Mouse (Mus musculus) 416B (cell line): ENCODE measurements around the gene Psmb11.

Experiments
- DNase-seq: peaks from one replicate; pipeline ENCODE4 v3.0.0; 2011; ENCODE audit warnings: low read depth

Psmb11 gene

DNA sequence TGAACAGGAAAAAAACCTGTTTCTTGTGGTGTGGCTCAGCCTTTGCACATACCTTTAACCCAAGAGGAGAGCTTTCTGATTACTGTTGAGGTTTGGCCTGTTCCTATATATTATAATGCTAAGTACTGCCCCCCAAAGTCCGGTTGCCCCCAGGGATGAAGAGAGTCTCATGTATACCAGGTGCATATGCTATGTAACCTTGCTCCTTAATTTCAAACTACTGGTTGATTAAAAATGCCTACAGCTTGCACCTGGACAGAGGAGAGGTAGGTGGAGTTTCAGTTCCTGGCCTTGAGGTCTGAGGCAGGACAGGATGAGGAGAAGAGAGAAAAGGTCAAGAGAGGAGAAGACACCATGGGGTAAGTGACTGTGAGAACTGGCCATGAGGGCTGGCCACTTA lies at the start of gene Psmb11:
Gene Psmb11 (plus strand): TSS at position 301 of the 400 bp plus-strand sequence.
- DNase-seq: no peak

DNA sequence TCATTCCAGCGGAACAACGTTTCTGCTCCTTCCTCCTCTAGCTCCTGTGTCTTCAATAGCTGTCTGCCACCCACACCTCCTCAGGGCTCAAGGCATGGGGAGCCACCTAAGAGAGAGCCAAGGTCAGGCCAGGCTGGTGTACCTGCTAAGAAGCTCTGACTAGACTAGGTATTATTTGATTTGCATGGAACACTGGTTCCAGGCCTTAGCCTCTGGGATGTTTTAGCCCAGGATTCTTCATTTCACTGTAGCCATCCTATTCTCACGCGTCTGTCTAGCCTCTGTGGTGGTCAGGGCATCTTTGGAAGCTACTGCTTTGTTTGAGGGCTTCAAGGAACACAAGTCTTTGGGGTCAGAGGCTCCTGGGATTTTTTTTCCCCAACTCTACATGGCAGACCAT lies 49.1 kb upstream of the Psmb11 start:
- no peak for DNase-seq

DNA sequence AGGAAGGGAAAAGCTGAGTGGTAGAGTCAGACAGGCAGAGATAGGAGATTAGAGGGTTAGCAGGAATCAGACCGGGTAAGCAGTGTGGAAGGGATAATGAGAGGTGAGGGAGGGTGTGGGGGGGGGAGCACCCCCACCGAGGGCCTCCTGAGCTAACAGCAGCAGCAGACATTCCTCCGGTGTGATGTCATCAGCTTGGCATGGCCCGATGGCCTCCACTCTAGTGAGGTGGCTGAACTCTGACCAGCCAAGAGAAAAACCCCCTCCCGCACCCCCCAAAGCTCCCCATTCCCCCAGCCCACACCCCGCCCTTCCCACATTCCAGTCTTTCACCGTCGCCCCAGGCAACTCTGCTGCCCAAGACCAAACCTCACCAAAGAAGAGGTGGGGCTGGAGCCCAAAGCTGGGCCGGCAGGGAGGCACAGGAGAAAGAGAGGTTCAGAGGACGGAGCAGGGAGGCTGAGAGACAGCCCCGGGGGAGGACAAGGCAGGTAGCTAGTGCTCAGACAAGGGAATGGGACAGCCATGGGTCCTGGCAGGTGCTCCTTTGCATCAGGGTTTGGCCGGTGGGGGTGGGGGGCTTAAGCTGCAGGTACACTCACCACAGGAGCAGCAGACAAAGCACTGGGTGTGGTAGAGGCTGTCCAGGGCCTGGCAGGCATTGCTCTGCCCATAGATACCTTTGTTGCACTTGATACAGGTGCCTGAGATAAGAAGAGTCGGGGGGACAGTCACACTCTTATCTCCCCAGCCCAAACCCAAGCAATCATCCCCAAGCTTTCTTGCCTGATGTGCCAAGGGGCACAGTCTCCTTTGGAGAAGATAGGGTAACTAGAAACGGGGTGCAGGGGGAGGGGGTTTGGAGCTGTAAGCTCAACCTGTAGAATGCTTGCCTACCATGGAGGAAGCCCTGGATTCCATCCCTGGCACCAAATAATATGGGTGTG lies 48.2 kb upstream of the Psmb11 start:
- DNase-seq: no peak

DNA sequence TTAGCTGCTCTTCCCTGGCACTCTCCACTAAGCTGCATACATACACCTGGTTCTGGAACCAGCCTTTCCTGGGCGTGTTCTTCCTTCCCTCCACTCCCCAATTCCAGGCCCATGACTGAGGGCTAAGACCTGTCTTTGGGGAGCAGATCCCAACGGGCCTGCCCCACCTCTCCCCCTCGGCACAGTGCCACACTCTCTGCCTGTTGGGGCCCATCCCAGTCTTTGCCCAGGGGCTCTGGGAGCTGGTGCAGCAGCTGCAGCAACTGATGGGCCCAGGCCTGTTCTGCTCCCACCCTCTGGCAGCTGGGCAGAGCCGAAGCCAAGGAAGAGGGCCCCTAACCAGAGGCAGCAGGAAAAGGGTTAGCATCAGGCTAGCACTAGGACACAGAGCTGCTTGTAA lies 47.0 kb upstream of the Psmb11 start:
- DNase-seq: no peak

DNA sequence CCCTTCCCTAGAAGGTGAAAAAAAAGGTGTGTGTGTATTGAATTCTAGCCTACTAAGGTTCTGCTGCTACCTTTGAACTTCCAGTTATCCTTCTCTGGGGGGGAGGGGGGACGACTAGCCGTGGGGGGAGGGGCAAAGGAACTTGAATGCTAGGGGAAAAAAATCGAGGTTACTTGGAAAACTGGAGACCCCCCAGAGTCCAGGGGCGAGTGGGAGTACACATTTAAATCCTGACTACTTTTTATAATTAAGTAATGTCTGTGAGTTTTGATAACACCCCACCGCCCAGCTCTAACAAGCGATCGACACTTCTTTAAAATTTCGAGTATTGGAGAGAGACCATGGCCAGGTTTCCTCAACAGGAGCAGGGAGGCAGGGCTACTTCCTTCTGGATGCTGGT lies 46.2 kb upstream of the Psmb11 start:
- no peak for DNase-seq

DNA sequence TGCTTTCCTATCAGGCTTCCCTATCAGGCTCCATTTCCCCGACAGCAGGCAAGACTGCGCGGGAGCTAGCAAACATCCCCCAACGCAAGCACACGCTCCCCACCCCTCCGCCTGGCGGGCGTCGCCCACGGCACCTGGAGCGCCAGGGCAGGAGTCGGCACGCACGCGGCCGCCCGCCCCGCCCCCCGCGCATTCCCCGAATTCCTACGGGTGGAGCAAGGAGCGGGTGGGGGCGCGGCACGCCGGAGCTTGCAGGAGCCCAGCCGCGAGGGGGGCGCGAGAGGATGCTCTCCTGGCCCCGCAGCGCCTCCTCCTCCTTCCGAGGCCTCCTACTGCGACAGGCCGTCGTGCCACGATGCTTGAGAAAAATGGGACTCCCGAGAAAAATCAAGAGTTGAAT lies 45.6 kb upstream of the Psmb11 start:
- DNase-seq: no peak

DNA sequence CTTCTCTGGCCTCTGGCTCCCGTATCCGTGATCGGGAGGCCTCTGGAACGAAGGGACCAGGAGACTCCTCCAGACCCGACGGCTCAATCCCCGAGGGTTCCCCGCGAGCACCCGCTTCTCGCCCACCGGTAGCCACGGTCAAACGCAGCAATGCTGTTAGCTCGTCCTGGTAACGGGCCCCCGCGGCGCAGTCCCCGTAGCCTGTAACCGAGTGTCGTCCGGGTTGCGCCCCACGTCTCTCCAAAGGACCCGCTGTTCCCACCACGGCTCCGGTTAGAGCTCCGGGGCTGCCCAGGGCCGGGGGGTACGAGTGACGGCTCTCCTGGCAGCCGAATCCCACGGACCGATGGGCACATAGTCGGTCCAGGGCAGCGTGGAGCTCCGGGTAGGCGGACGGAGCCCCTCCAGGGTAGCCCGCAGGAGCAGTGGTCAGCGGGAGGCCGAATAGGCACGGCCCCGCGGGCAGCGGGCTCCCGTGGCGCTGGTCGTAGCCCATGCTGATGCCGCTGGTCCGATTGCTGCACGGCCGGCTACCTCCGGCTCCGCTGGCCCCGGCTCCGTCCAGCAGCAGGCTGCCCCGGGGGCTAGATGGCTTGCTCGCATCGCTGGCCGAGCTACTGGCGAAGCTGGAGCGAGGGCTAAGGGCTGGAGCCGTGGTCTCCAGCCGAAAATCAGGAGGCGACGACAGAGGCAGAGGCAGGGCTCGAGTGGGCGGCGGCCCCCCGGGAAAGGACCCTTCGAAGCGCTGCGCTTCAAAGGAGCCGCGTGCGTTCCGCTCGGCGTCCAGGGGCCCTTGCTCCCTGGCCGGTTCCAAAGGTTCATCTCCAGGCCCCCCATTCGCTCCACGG lies 44.8 kb upstream of the Psmb11 start:
- no peak for DNase-seq

DNA sequence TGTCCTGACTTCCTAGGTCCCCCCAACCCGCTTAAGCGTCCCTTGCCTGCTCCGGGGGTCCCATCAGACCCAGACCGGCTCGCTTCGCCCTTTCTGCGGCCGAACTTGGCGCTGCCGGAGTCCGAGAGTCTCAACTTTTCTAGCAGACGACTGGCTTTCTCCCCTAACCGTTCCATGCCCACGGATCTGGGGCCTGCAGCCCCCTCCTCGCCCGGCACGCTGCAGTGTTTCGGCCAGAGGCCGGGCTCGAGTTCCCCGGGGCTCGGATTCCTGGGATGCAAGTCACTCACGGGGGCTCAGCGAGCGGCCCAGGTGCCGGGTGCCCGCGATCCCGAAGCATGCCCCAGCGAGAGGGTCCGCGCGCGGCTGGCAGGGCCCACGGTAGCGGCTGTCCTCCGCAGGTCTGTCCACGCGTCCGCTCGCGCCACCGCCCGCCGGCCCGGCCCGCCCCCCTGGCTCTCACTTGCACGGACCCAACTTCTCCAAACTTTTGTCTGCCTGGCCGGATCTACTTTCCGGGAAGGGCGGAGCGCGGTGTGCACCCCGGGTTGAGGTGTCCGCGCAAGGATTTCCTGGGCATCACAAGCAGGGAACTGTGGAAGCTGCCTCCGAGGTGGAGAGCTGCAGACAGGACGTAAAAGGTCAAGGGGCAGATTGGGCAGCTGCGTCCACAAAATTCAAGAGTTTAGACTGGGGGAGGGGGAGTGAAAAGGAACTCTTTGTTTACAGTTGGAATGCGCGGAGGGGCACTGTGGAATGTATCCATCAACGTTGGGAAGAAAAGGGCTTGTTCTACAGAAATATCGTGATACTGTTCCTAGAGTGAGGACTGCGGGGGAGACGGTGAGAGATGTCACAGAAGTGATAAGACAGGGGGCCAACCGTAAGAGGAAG lies 43.9 kb upstream of the Psmb11 start, which contains the start of gene Ajuba:
Gene Ajuba (minus strand): TSS at position 470 of the 894 bp plus-strand sequence.
- no peak for DNase-seq

DNA sequence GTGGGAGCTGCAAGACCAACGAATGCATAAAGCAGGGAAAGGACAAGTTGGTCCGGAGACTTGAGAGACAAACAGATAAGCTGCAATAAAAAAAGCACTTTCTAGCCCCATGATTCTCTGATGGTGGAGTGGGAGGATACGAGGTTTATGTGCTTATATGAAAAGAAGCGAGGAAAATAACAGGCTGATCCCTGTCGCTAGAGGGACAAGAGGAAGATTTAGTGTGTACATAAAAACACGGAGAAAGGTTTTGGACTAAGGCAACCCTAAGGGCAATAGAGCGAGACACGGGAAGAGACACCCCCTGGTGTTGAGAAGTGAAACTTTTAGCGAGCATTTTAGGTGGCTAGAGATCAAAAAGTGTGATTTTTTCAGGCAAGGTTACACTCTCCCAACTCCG lies 43.2 kb upstream of the Psmb11 start:
- DNase-seq: peak; percentile 42

DNA sequence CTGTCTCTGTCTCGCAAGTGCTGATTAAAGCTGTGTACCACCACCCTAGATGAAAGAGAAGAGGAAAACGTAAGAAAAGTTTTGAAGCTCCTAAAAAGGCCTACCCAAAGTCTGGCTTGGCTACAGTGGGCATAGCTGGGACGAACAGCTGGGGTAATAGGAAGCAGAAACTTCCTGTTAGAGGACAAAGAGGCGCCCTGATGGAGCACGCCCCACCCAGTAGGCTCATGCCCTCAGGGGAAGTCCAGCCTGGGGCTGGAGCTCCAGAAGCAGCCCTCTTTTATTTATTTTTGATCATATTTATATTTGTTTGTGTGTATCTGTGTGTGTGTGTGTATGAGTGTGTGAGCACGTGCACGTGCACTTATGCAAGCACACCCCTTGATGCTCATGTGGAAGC lies 41.6 kb upstream of the Psmb11 start:
- peak; percentile 48 for DNase-seq

DNA sequence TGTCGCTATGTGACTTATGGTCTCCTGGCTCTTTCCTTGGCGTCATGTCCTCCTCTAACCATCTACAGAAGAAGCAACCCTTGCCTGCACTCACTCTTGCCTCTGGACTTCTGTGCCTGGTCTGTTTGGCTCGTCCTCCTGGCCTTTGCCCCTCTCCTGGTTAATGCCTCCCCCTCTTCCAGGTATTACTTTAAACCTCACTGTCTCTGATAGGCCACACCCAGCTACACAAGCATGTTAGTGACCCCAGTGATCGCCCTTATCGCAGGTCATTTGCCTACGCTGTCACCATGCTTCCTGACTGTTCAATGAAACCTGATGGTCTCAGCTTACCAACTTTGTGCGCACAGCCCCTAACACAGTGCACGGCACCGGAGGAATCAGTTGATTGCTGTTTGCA lies 38.7 kb upstream of the Psmb11 start:
- DNase-seq: no peak

DNA sequence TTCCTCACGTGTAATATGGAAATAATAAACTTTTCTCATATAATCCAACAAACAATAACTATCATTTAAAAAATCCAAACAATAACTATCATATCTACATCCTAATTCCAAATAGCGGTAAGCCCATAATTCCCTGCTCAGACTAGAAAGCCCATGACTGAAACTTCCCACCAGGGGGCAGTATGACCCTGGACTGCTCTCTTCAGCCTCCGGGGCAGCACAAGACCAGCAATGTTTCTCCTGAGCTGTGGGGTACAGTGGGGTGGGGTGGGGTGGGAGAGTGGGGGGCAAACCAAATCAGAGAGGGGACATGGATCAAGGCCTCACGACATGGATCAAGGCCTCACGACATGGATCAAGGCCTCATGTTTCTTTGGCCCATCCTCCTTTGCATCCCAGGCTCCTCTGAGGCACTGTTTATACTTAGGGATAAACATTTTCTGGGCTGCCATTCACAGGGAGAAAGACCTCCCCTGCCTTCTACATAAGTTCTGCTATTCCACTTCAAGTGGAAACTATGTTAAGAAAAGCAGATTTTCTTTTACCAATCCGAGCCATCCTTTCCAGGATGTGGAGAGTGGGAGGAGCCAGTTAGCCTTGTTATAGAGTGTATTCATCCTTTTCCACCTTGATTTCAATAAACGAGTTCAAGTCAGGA lies 37.4 kb upstream of the Psmb11 start:
- peak; percentile 73 for DNase-seq

DNA sequence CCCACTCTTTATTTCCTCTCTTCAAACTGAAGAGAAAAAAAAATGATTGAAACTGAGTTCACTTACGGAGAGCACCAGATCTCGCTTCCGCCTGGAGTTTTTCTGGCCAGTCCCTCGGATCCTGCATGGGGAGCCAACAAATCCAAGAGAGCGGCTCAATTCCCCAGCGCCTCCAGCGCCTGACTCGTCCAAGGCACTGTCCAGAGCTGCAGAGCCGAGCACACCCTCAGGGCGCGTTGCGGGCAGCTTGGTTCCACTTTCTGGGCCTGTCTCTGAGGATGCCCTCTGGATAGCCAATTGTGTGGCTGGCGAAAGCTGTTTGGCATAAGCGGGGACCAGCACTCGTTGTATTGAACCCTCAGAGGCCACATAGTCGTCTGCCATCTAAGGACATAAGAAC lies 30.2 kb upstream of the Psmb11 start:
- no peak for DNase-seq

DNA sequence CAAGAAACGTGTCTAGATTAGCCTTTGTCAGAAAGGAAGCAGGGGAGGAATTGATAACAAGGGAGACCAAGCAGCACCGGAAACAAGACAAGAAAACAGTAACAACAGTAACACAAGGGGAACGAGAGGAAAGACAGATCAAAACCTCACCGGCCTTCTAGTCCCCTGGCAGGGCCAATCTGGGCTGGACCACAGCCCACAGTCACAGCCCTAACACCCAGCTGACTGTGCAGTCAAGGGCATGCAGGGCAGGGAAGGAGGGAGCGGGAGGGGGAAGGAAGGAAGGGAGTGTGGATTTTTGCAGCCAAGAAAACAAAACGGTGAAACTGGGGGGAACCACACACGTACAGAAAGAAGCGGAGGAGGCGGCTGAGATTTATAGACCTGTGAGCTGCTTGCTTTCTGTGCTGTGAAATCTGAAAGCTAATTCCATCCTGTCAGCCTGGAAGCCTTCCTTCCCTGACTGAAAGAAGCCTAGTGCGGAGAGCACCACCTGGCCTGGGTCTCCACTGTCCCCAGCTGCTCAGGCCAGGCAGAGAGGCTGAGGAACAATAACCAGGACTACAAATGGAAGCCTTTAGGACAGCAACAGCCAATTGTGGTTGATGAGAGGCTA lies 28.8 kb upstream of the Psmb11 start:
- peak; percentile 79 for DNase-seq

DNA sequence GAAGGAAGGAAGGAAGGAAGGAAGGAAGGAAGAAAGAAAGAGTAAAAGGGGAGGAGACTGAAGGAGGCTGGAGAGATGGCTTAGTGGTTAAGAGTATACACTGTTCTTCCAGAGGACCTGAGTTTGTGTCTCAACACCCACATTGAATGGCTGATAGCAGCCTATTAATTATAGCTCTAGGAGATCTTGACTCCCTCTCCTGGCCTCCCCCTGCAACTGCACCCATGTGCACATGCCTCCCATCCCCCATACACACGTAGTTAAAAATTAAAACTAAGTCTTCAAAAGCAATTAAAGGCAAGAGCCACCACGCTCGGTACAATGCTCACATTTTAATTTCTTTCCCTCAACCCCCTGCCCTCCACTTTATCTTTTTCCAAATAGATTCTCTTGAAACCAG lies 27.2 kb upstream of the Psmb11 start:
- DNase-seq: peak; percentile 25

DNA sequence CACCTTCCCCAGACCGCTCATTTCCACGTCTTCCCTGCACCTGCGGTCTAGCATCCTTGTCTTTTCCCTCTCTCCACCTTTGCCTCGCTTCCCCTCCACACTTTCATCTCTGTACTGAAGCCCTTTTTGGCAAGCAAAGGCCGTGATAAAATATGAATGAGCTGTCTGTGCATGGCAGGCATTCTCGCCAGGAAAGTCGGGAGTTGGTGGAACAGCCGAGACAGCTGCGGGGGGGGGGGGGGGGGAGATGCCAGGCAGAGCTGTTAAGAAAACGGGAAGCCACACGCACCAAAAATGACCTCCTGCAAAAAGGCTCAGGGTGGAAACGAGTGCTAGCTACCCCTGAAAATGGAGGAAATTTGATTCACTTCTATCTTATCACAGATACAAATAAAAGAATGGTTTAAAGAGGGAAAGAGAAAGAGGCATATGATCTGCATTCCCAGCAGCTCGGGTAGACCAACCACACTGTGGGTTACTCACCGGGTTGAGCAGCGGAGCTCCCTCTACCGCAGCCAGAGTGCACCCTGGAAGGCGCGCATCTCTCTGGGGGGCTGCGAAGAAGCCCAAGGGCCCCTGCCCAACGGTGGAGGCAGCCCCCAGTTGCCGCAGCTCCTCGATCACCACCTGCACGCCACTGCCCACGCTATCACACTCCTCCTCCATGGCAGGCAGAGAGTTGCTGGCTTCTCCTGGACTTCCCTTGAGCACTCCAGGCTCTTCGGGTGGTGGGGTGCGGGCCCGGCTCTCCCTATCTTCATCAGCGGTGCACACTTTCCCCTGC lies 26.4 kb upstream of the Psmb11 start:
- no peak for DNase-seq

DNA sequence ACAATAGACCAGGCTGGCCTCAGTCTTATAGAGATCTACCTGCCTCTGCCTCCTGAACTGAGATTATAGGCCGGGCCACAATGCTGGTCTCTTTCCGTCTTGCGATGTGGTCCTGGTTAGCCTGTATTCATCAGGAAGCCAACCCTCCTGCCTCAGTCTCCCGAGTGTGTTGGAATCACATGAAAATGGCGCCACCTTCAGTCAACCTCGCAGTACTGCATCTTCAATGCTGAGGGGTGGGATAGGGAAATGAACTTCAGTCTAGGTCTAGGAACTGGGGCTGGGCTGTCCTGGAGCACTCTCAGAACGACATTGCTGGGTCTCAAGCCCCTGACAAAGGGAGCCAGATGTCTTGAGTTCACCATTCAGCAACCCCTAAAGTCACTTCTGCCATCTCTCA lies 24.1 kb upstream of the Psmb11 start:
- no peak for DNase-seq

DNA sequence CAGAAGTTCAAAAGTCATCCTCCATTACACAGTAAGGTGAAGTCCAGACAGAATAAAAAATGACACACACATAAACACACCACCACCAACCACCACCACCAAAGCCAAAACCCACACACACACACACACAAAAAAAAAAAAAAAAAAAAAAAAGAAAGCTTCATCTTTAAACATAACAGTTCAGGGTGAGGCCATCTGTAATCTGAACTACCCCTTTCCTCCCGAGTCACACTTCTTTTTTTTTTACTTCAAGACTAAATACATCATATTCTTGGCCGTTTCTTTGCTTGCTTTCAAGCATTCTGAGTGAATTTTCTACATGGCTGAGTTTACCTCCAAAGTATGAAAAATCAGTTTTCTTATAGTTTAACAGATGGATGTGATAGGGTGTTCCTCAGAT lies 19.6 kb upstream of the Psmb11 start:
- DNase-seq: peak; percentile 30

DNA sequence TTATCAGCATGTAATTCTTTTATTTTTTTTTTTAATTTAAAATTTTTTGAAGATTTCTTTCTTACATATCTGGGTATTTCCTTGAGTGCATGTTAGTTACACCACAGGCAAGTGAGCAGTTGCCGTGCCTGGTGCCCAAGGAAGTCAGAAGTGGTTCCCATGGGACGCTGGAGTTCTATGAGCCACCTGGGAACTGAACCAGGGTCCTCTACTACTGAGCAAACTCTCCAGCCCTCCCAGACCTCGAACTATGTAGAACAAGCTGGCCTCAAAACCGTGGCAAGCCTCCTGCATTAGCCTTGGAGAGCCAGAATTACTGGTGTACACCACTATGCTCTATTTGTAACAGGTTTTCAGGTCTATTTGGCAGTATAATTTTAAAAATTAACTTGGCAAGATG lies 18.6 kb upstream of the Psmb11 start:
- no peak for DNase-seq

DNA sequence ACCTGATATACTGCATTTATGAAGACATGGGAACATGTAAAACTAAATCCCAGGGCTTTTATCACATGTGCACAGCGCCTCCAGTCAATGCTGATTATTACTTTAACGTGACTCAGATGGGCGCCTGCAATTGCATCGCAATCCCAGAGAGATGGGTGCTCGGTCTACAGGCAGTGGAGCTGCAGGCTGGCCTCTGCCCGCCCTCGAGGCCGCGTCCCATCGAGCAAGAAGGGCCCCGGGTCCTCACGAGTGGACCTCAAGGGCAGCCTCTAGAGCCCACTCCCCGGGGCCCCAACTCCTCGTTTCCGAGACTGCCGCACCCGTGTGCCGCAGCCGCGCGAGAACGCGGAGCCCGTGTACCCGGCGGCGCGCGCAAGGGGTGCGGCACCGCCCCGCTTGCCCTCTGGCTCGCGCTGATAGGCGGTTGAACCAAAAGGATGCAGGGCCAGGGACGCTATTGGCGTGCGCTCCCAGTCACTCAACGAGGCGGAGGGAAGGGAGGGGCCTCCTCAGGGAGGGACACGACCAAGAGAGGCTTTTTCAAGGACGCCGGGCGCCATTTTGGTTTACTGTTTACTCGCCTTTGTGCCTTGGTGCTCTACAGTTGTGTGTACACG lies 18.1 kb upstream of the Psmb11 start:
- DNase-seq: peak; percentile 92
